Comparison of ENCODE assay signal across 22 mouse cellular contexts in the genomic region with DNA sequence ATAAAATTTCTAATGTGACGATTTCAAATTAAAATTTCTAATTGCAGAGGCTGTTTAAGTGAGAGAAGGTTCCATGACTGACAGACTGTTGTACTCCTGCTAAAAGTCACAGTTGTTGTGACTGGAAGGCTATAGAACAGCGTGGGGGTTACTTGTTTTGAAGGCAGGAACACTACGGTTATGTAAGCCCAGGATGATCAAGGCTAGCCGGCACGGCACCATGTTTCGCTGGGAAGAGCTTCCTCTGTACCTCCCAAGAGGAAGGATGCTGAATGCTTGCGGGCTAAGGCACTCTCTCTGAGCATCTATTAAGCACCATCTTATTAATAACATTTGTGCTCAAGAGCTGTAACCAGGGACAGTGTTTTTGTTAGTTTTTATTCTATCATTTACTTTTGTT. TPM values are rescaled to one million over a fixed set of nuclear protein-coding genes. Genes with fewer than 3 reads are reported as not detected.
DNase-seq lines count a peak whose midpoint lies in the region; ATAC-seq and TF ChIP-seq lines count a peak whose summit lies in the region.
"Had no signal": no experiment of that assay in that cellular context is flagged by ENCODE, and none has a peak within 500 bp of the region (broad histone marks: within the 10 kb centered on the region; RNA-seq: fewer than 3 reads in every experiment).

No protein-coding gene starts in this region.

- intact Hi-C loops in left cerebral cortex, postnatal 10 days (cut with DNase I): no loop called here

- H3K4me1 ChIP-seq in bone marrow macrophage, adult 2 months (ENCODE audit: control insufficient read depth, insufficient read depth, low read length): peaks cover 56% of the 10 kb centered on the region
- H3K4me1 ChIP-seq: midbrain, embryonic 15.5 days had no signal

- no peak for ATAC-seq in CD4-positive, CD25-positive, alpha-beta regulatory T cell, adult 4 months
- ATAC-seq in erythroid progenitor cell, adult 5-6 weeks (replicated peaks; ENCODE audit: low FRiP score, poor library complexity, severe bottlenecking): no peak
- ATAC-seq: forebrain, embryonic 13.5 days; midbrain, embryonic 15.5 days had no signal

- TF ChIP-seq POLR2A in bone marrow macrophage, adult 2 months (IDR thresholded peaks at IDR 0.05; ENCODE audit: borderline replicate concordance, low read depth, low read length): no peak

- no peak for TF ChIP-seq CTCF in bone marrow macrophage, adult 2 months (IDR thresholded peaks at IDR 0.05; ENCODE audit: low read depth, low read length)

- no peak overlapping the region for H3K4me3 ChIP-seq in bone marrow macrophage, adult 2 months (ENCODE audit: insufficient read depth, low read length)
- H3K4me3 ChIP-seq: embryonic facial prominence, embryonic 13.5 days; erythroblast, embryonic 14.5 days; forebrain, embryonic 13.5 days; heart, adult 2 months; heart, embryonic 13.5 days; hindbrain, embryonic 13.5 days; midbrain, embryonic 15.5 days; neural tube, embryonic 12.5 days had no signal

- peak overlapping the region; percentile 57 for H3K27ac ChIP-seq in bone marrow macrophage, adult 2 months (ENCODE audit: insufficient read depth, low read depth, low read length)
- H3K27ac ChIP-seq: forebrain, embryonic 13.5 days; heart, adult 2 months; heart, embryonic 13.5 days; hindbrain, embryonic 13.5 days; macrophage; midbrain, embryonic 15.5 days; neural tube, embryonic 12.5 days had no signal

- DNase-seq in left cerebral cortex, adult 11 months (ENCODE audit: low spot score): peak; percentile 7
- no peak for DNase-seq in left cerebral cortex, postnatal 10 days (ENCODE audit: extremely low spot score in 1 of 2, low spot score in 2 of 2)
- DNase-seq in layer of hippocampus, adult 11-12 months (ENCODE audit: low spot score): peak; percentile 62
- DNase-seq in layer of hippocampus, postnatal 36 days: peak; percentile 60 to 66
- DNase-seq: adrenal gland, adult 2 months; B cell, adult 2 months; cerebellum, adult 8-10 months; cerebellum, postnatal 36 days; embryo, embryonic 11 days; heart, adult 2 months; kidney, adult 18-20 months had no signal

RNA-seq across cellular contexts. Expression of gene Pyroxd2, which starts 36.1 kb away (rescaled TPM):
- 1 to 10 TPM; 2.6 to 2.7 TPM for total RNA-seq in left cerebral cortex, postnatal 10 days (2021)
- 2.9 and 5.2 TPM in 2 replicates for polyA plus RNA-seq in bone marrow macrophage, adult 2 months (2012; ENCODE audit: insufficient read depth, insufficient read length, missing spikeins)
- total RNA-seq in layer of hippocampus, postnatal 36 days (2021): 1 to 10 TPM; 2.6 to 3.0 TPM
- under 1 TPM; 0.39 to 0.77 TPM for polyA plus RNA-seq in CD4-positive, CD25-positive, alpha-beta regulatory T cell, adult 4 months (2017; shearing (Covaris generic))
- 0.36 and 0.84 TPM in 2 replicates for total RNA-seq in erythroid progenitor cell, adult 5-6 weeks (2015; ENCODE audit: low replicate concordance)
- total RNA-seq in erythroid progenitor cell, adult 5-6 weeks (2017; ENCODE audit: low replicate concordance): not detected in 2 replicates

Comparison
In these comparisons a context has a peak if more than half of its experiments do, and no peak if none do; other contexts are left out.
1. DNase-seq: peak in left cerebral cortex, adult 11 months (single experiment), layer of hippocampus, adult 11-12 months (single experiment) and layer of hippocampus, postnatal 36 days (2 of 2); none in left cerebral cortex, postnatal 10 days (0 of 2).